Mouse (Mus musculus) liver, embryonic 11.5 days (tissue): Measurements from ENCODE around the gene Ddx1. TPM values are rescaled to one million over a fixed set of nuclear protein-coding genes. Genes with fewer than 3 reads are reported as not detected.
A peak's percentile ranks its signal among the peaks of the same experiment; 100 is the strongest.

ENCODE experiments used
- ATAC-seq: fragments of 200-750 bp; cut with Nextera tagmentation; replicated peaks from 2 replicates; pipeline ENCODE4 v1.8.0; 2017; ENCODE audit warnings: moderate number of reproducible peaks, mild to moderate bottlenecking, moderate TSS enrichment, moderate library complexity; ENCODE audit not compliant: low FRiP score
- DNase-seq: peaks from one replicate; pipeline ENCODE4 v3.0.0-alpha.2; 2017; ENCODE audit warnings: low spot score
- H3K27ac ChIP-seq: fragments of 300-500 bp; sonication (generic); 2 replicates; pipeline ENCODE4 v1.5.1; 2014; ENCODE audit warnings: mild to moderate bottlenecking, low read depth, low read length, control low read depth
- H3K27me3 ChIP-seq: fragments of 300-500 bp; sonication (generic); replicated peaks from 2 replicates; pipeline ENCODE4 v1.6.1; 2014; ENCODE audit warnings: low read length, mixed read lengths; ENCODE audit not compliant: control insufficient read depth, insufficient read depth
- H3K36me3 ChIP-seq: fragments of 300-500 bp; sonication (generic); 2 replicates; pipeline ENCODE4 v1.6.1; 2014; ENCODE audit warnings: mild to moderate bottlenecking, low read length, moderate library complexity, mixed read lengths; ENCODE audit not compliant: control insufficient read depth, insufficient read depth
- H3K4me1 ChIP-seq: fragments of 300-500 bp; sonication (generic); replicated peaks from 2 replicates; pipeline ENCODE4 v1.6.1; 2014; ENCODE audit warnings: low read length, mixed read lengths; ENCODE audit not compliant: control insufficient read depth, insufficient read depth
- H3K4me2 ChIP-seq: fragments of 300-500 bp; sonication (generic); 2 replicates; pipeline ENCODE4 v1.6.1; 2014; ENCODE audit warnings: mild to moderate bottlenecking, control low read depth, moderate library complexity
- H3K4me3 ChIP-seq: fragments of 300-500 bp; sonication (generic); 2 replicates; pipeline ENCODE4 v1.5.1; 2014; ENCODE audit warnings: low read depth, low read length, control low read depth
- H3K9ac ChIP-seq: fragments of 300-500 bp; sonication (generic); 2 replicates; pipeline ENCODE4 v1.6.1; 2014; ENCODE audit warnings: low read depth, low read length, control low read depth
- H3K9me3 ChIP-seq: fragments of 300-500 bp; sonication (generic); 2 replicates; pipeline ENCODE4 v1.6.1; 2016; ENCODE audit warnings: low read length, inconsistent platforms, mixed read lengths; ENCODE audit not compliant: control insufficient read depth
- WGBS: fragments of 180-500 bp; shearing (Covaris S2); extraction: QIAGEN DNeasy Blood & Tissue Kit; methylation state at CpG from one replicate; pipeline ENCODE4 v1.1.7; 2014; 5-methylcytosine and 5-hydroxymethylcytosine counted together
- polyA plus RNA-seq: library from polyadenylated mRNA; unstranded; fragments of >200 nt; fragmentation: Nextera tagmentation; extraction: Ambion mirVana; gene quantifications from 2 replicates; pipeline ENCODE4 v1.2.1, GENCODE M21; 2014

Gene Ddx1
- polyA plus RNA-seq, 1 experiment from 2014 or later: 158 TPM

- Histone ChIP-seq H3K4me2 (no peak overlapping the region), H3K27ac (0 out of 2 replicates have a peak overlapping the region, but pooled peaks have one; percentile 19), H3K27me3 (no peaks in the 10 kb centered on the region), H3K4me3 (no peak overlapping the region), H3K4me1 (peaks cover 19% of the 10 kb centered on the region), H3K36me3 (no peaks in the 10 kb centered on the region), H3K9ac (no peak overlapping the region), H3K9me3 (no peaks in the 10 kb centered on the region)
- DNase-seq (no peak), ATAC-seq (no peak)
- WGBS: 52% methylated on average over 6 of the region's 6 CpGs
Measured at GRCm38 (mm10) chr12:13177606-13178005, 71.4 kb downstream of the Ddx1 start.

- H3K27me3 ChIP-seq: no peaks in the 10 kb centered on the region
- H3K9ac ChIP-seq: no peak overlapping the region
- no peak overlapping the region for H3K4me2 ChIP-seq
- no peaks in the 10 kb centered on the region for H3K36me3 ChIP-seq
- H3K27ac ChIP-seq: no peak overlapping the region
- H3K4me3 ChIP-seq: no peak overlapping the region
- H3K9me3 ChIP-seq: no peaks in the 10 kb centered on the region
- 57% methylated on average over 3 of the region's 3 CpGs for WGBS
- peaks cover 15% of the 10 kb centered on the region for H3K4me1 ChIP-seq
- DNase-seq (no peak), ATAC-seq (no peak)
Measured at GRCm38 (mm10) chr12:13176927-13177326, 72.1 kb downstream of the Ddx1 start.

GRCm38 (mm10) chr12:13176136-13176535, 72.9 kb downstream of the Ddx1 start:
- peaks cover 9% of the 10 kb centered on the region for H3K4me1 ChIP-seq
- H3K36me3 ChIP-seq: no peaks in the 10 kb centered on the region
- DNase-seq (no peak), ATAC-seq (no peak)
- no peak overlapping the region for H3K27ac ChIP-seq
- H3K4me3 ChIP-seq: no peak overlapping the region
- H3K4me2 ChIP-seq: no peak overlapping the region
- WGBS: 44% methylated on average over 2 of the region's 2 CpGs
- no peaks in the 10 kb centered on the region for H3K9me3 ChIP-seq
- H3K9ac ChIP-seq: no peak overlapping the region
- no peaks in the 10 kb centered on the region for H3K27me3 ChIP-seq

- H3K27me3 ChIP-seq: no peaks in the 10 kb centered on the region
- H3K9me3 ChIP-seq: no peaks in the 10 kb centered on the region
- no peak overlapping the region for H3K4me3 ChIP-seq
- H3K4me2 ChIP-seq: no peak overlapping the region
- 68% methylated on average over 6 of the region's 6 CpGs for WGBS
- H3K9ac ChIP-seq: no peak overlapping the region
- DNase-seq (no peak), ATAC-seq (no peak)
- H3K4me1 ChIP-seq: peaks cover 3% of the 10 kb centered on the region; the same call in 1 of the 2 replicates
- no peak overlapping the region for H3K27ac ChIP-seq
- no peaks in the 10 kb centered on the region for H3K36me3 ChIP-seq
Measured at GRCm38 (mm10) chr12:13174022-13174421, 75.0 kb downstream of the Ddx1 start.

- DNase-seq (no peak), ATAC-seq (no peak)
- Histone ChIP-seq H3K4me3 (no peak overlapping the region), H3K9ac (no peak overlapping the region), H3K27me3 (no peaks in the 10 kb centered on the region), H3K4me2 (no peak overlapping the region), H3K27ac (no peak overlapping the region), H3K36me3 (no peaks in the 10 kb centered on the region), H3K9me3 (no peaks in the 10 kb centered on the region), H3K4me1 (no peaks in the 10 kb centered on the region)
- 85% methylated on average over 1 of the region's 1 CpGs for WGBS
Measured at GRCm38 (mm10) chr12:13168073-13168472, 80.9 kb downstream of the Ddx1 start.

- Histone ChIP-seq H3K9ac (no peak overlapping the region), H3K36me3 (no peaks in the 10 kb centered on the region), H3K27ac (no peak overlapping the region), H3K4me1 (no peaks in the 10 kb centered on the region), H3K9me3 (no peaks in the 10 kb centered on the region), H3K4me3 (no peak overlapping the region), H3K27me3 (no peaks in the 10 kb centered on the region), H3K4me2 (no peak overlapping the region)
- DNase-seq (no peak), ATAC-seq (no peak)
- 64% methylated on average over 5 of the region's 5 CpGs for WGBS
Measured at GRCm38 (mm10) chr12:13167116-13167515, 81.9 kb downstream of the Ddx1 start.

Other genes with a start within 250 kb of the Ddx1 start
- 13.3 and 13.6 TPM in 2 replicates for gene Nbas, start 19.9 kb upstream of the Ddx1 start, polyA plus RNA-seq